In genomic region chr7:30023324-30023723, GRCm38 (mm10) we compare ENCODE assay signal across 23 mouse cellular contexts. TPM values are rescaled to one million over a fixed set of nuclear protein-coding genes. Genes with fewer than 3 reads are reported as not detected.
A peak's percentile ranks its signal among the peaks of the same experiment; 100 is the strongest.
DNase-seq lines count a peak whose midpoint lies in the region; ATAC-seq and TF ChIP-seq lines count a peak whose summit lies in the region.
"Had no signal": no experiment of that assay in that cellular context is flagged by ENCODE, and none has a peak within 500 bp of the region (broad histone marks: within the 10 kb centered on the region; RNA-seq: fewer than 3 reads in every experiment).

No protein-coding gene starts in this region.

- TF ChIP-seq EP300 in heart, adult 2 months (IDR thresholded peaks at IDR 0.05; ENCODE audit: insufficient read depth, low read depth, low read length) = no peak

- no peaks in the 10 kb centered on the region for H3K4me1 ChIP-seq in heart, embryonic 10.5 days
- no peaks in the 10 kb centered on the region for H3K4me1 ChIP-seq in heart, adult 2 months (ENCODE audit: control insufficient read depth, insufficient read depth, low read length)
- H3K4me1 ChIP-seq: embryonic facial prominence, embryonic 13.5 days; embryonic facial prominence, embryonic 15.5 days; forebrain, embryonic 10.5 days; forebrain, embryonic 12.5 days had no signal

- no peaks in the 10 kb centered on the region for H3K79me2 ChIP-seq in heart, adult 2 months (replicated peaks; ENCODE audit: control insufficient read depth, insufficient read depth, low read length)

- no peaks in the 10 kb centered on the region for H3K9me3 ChIP-seq in heart, embryonic 10.5 days
- H3K9me3 ChIP-seq: embryonic facial prominence, embryonic 13.5 days; embryonic facial prominence, embryonic 15.5 days; forebrain, embryonic 10.5 days; forebrain, embryonic 12.5 days had no signal

- H3K27ac ChIP-seq in heart, embryonic 10.5 days = no peak overlapping the region
- H3K27ac ChIP-seq in heart, adult 2 months = no peak overlapping the region
- H3K27ac ChIP-seq: embryonic facial prominence, embryonic 13.5 days; embryonic facial prominence, embryonic 15.5 days; forebrain, embryonic 10.5 days; forebrain, embryonic 12.5 days had no signal

- WGBS in heart, embryonic 10.5 days = 92% methylated on average over 9 of the region's 9 CpGs
- 94% methylated on average over 9 of the region's 9 CpGs for WGBS in heart, adult 2 months

- TF ChIP-seq POLR2A in heart, adult 2 months (IDR thresholded peaks at IDR 0.05; ENCODE audit: insufficient read depth, low read depth, low read length) = no peak

- no peaks in the 10 kb centered on the region for H3K27me3 ChIP-seq in heart, embryonic 10.5 days (ENCODE audit: insufficient read depth, poor library complexity, severe bottlenecking)
- H3K27me3 ChIP-seq in heart, adult 2 months (ENCODE audit: control insufficient read depth, insufficient read depth, low read length) = no peaks in the 10 kb centered on the region
- H3K27me3 ChIP-seq: embryonic facial prominence, embryonic 13.5 days; embryonic facial prominence, embryonic 15.5 days; forebrain, embryonic 12.5 days; Patski had no signal

- H3K36me3 ChIP-seq in heart, embryonic 10.5 days = peaks cover 93% of the 10 kb centered on the region
- no peaks in the 10 kb centered on the region for H3K36me3 ChIP-seq in heart, adult 2 months (ENCODE audit: control insufficient read depth, insufficient read depth, low read length)

- H3K4me3 ChIP-seq in heart, embryonic 10.5 days = no peak overlapping the region
- no peak overlapping the region for H3K4me3 ChIP-seq in heart, adult 2 months
- H3K4me3 ChIP-seq: embryonic facial prominence, embryonic 13.5 days; embryonic facial prominence, embryonic 15.5 days; forebrain, embryonic 10.5 days; forebrain, embryonic 12.5 days had no signal

- peak; percentile 66 for DNase-seq in heart, embryonic 10.5 days (ENCODE audit: low spot score)
- DNase-seq in heart, adult 2 months = no peak
- DNase-seq in left cerebral cortex, postnatal 25 days (ENCODE audit: low spot score in 2 of 2) = no peak
- no peak for DNase-seq in thymus, postnatal 36 days
- DNase-seq: adrenal gland, adult 8-10 months; adrenal gland, postnatal 14 days; adrenal gland, postnatal 36 days; cerebellum, adult 11 months; cerebellum, adult 18-20 months; cerebellum, adult 8-10 months; cerebellum, adult 9-11 months; cerebellum, postnatal 14 days; cerebellum, postnatal 36 days; embryo, embryonic 11 days had no signal

- intact Hi-C loops in heart, adult 2 months (cut with DNase I) = no loop called here
- intact Hi-C loops in left cerebral cortex, postnatal 25 days (cut with DNase I) = no loop called here

- peak; percentile 14; the same call in 1 of the 2 replicates for ATAC-seq in erythroblast, adult 5-6 weeks (replicated peaks; ENCODE audit: low FRiP score, poor library complexity, severe bottlenecking)
- ATAC-seq: activated CD4-positive, CD25-positive, alpha-beta regulatory T cell, adult 4 months; forebrain, embryonic 14.5 days; forebrain, embryonic 16.5 days; Patski had no signal

- TF ChIP-seq CTCF in heart, adult 2 months (IDR thresholded peaks at IDR 0.05) = no peak

- no peak overlapping the region for H3K9ac ChIP-seq in heart, adult 2 months (ENCODE audit: low read depth, low read length)
- H3K9ac ChIP-seq: embryonic facial prominence, embryonic 13.5 days; embryonic facial prominence, embryonic 15.5 days; forebrain, embryonic 12.5 days had no signal

RNA-seq across cellular contexts. Expression of gene Zfp14, which starts 27.9 kb away (rescaled TPM):
- polyA plus RNA-seq in heart, embryonic 10.5 days (2016; fragmentation: Nextera tagmentation; extraction: Ambion mirVana) = 2.7 and 3.2 TPM in 2 replicates
- 1 to 10 TPM; 2.5 to 2.7 TPM for total RNA-seq in heart, adult 2 months (2021)
- 3.5 and 7.3 TPM in 2 replicates for polyA plus RNA-seq in heart, adult 2 months (2012; rRNA removed)
- not detected in 2 replicates for total RNA-seq in erythroblast, adult 5-6 weeks (2015; ENCODE audit: low replicate concordance)
- 1.7 TPM in 1 of 2 replicates, not detected in the other for total RNA-seq in erythroblast, adult 5-6 weeks (2017; ENCODE audit: low replicate concordance)
- 1 to 10 TPM; 7.2 to 8.5 TPM for total RNA-seq in left cerebral cortex, postnatal 25 days (2021)

RNA-seq across cellular contexts. Expression of gene Zfp568, which starts 39.6 kb away (rescaled TPM):
- 32.0 and 33.8 TPM in 2 replicates for polyA plus RNA-seq in heart, embryonic 10.5 days (2016; fragmentation: Nextera tagmentation; extraction: Ambion mirVana)
- total RNA-seq in heart, adult 2 months (2021) = 10 to 100 TPM; 19.6 to 28.1 TPM
- polyA plus RNA-seq in heart, adult 2 months (2012; rRNA removed) = 5.6 and 12.5 TPM in 2 replicates
- 2.5 and 3.5 TPM in 2 replicates for total RNA-seq in erythroblast, adult 5-6 weeks (2015; ENCODE audit: low replicate concordance)
- total RNA-seq in erythroblast, adult 5-6 weeks (2017; ENCODE audit: low replicate concordance) = 3.0 and 4.2 TPM in 2 replicates
- 1 to 10 TPM; 3.8 to 6.4 TPM for total RNA-seq in left cerebral cortex, postnatal 25 days (2021)

RNA-seq across cellular contexts. Expression of gene Zfp82, which starts 49.4 kb away (rescaled TPM):
- 4.5 and 5.2 TPM in 2 replicates for polyA plus RNA-seq in heart, embryonic 10.5 days (2016; fragmentation: Nextera tagmentation; extraction: Ambion mirVana)
- 1 to 10 TPM; 1.3 to 2.8 TPM for total RNA-seq in heart, adult 2 months (2021)
- 0.74 and 0.91 TPM in 2 replicates for polyA plus RNA-seq in heart, adult 2 months (2012; rRNA removed)
- not detected in 2 replicates for total RNA-seq in erythroblast, adult 5-6 weeks (2015; ENCODE audit: low replicate concordance)
- total RNA-seq in erythroblast, adult 5-6 weeks (2017; ENCODE audit: low replicate concordance) = 0.84 TPM in 1 of 2 replicates, not detected in the other
- total RNA-seq in left cerebral cortex, postnatal 25 days (2021) = 1 to 10 TPM; 5.0 to 5.1 TPM
- total RNA-seq: adrenal gland, postnatal 14 days had no signal
